Mouse (Mus musculus): ENCODE results near the gene Bola3. TPM values are rescaled to one million over a fixed set of nuclear protein-coding genes. Genes with fewer than 3 reads are reported as not detected.
A peak's percentile ranks its signal among the peaks of the same experiment; 100 is the strongest.

Bola3 gene
- polyA plus RNA-seq, 1 experiment from 2014 or later = 120 TPM

DNA sequence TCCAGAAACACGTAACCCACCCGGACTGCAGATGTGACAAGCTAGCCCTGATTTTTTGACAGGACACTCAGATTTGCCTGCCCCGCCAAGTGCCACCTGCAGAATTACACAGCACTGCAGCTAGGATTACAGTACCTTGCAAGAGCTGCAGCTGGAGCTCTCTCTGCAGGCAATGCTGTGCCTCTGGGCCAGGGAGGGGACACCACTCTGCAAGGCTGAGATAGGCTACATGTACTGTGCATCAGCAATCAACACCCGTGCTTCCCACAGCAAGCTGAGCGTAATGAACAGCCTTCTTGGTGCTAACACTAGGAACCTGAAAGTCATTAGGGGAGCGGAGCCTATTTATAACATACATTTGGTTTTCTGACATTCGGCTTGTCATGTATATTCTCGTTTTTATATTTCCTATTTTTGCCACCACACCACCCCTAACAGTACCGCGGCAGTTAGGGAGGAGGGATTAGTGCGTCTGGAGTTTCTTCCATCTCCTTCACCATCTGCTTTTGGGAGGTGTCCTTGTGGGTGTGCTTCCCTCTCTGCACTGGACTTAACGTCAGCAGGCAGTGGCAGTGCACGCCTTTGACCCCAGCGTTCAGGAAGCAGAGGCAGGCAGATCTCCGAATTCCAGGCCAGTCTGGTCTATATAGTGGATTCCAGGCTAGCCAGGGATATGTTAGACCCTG, 46.7 kb downstream of the Bola3 start:
- no peaks in the 10 kb centered on the region for H3K36me3 ChIP-seq (ENCODE audit: insufficient read depth, low read length)
- H3K4me3 ChIP-seq (ENCODE audit: low read depth, low read length) = no peak overlapping the region
- no peaks in the 10 kb centered on the region for H3K9me3 ChIP-seq (ENCODE audit: low read length)
- no peak for ATAC-seq
- TF ChIP-seq CTCF (IDR thresholded peaks at IDR 0.05) (no peak), EP300 (IDR thresholded peaks at IDR 0.05) (no peak)
- H3K27ac ChIP-seq (ENCODE audit: low read length) = no peak overlapping the region
- peaks cover 4% of the 10 kb centered on the region; the same call in 1 of the 2 replicates for H3K4me1 ChIP-seq (ENCODE audit: insufficient read depth, low read depth, low read length)
- no peak overlapping the region for H3K9ac ChIP-seq (replicated peaks; ENCODE audit: low read depth)
- DNase-seq (ENCODE audit: low spot score) = no peak
- 93% methylated on average over 15 of the region's 15 CpGs for WGBS
- H3K27me3 ChIP-seq (replicated peaks; ENCODE audit: insufficient read depth, low read length) = no peaks in the 10 kb centered on the region
- no peak overlapping the region for H3K4me2 ChIP-seq (replicated peaks; ENCODE audit: low read depth, low read length)

DNA sequence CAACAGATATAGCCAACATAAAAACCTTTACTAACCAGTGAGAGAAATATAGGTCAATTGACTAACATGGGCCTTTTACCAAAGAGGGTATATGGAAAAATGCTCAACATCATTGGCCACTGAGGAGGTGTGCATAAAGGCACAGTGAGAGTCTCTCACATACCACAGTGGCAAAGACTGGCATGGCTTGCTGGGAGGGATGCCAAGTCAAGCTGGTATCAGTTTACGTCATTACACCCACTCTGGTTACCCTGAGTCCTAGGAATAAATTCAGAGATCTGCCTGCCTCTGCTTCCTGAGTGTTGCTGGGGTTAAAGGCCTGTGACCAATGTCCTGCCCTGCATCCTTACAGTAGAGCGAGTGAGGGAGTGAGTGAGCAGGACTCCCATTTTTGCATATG, 47.8 kb downstream of the Bola3 start:
- Histone ChIP-seq H3K4me3 (ENCODE audit: low read depth, low read length) (no peak overlapping the region), H3K27me3 (replicated peaks; ENCODE audit: insufficient read depth, low read length) (no peaks in the 10 kb centered on the region), H3K4me1 (ENCODE audit: insufficient read depth, low read depth, low read length) (peaks cover 4% of the 10 kb centered on the region; the same call in 1 of the 2 replicates), H3K9me3 (ENCODE audit: low read length) (no peaks in the 10 kb centered on the region), H3K27ac (ENCODE audit: low read length) (no peak overlapping the region), H3K9ac (replicated peaks; ENCODE audit: low read depth) (no peak overlapping the region), H3K36me3 (ENCODE audit: insufficient read depth, low read length) (no peaks in the 10 kb centered on the region), H3K4me2 (replicated peaks; ENCODE audit: low read depth, low read length) (no peak overlapping the region)
- no peak for DNase-seq (ENCODE audit: low spot score)
- 89% methylated on average over 2 of the region's 2 CpGs for WGBS
- ATAC-seq = no peak
- TF ChIP-seq CTCF (IDR thresholded peaks at IDR 0.05) (no peak), EP300 (IDR thresholded peaks at IDR 0.05) (no peak)

GRCm38 (mm10) chr6:83397728-83398127, 48.8 kb downstream of the Bola3 start:
- WGBS = 76% methylated on average over 8 of the region's 8 CpGs
- no peak overlapping the region for H3K27ac ChIP-seq (ENCODE audit: low read length)
- DNase-seq (ENCODE audit: low spot score) = no peak
- H3K4me3 ChIP-seq (ENCODE audit: low read depth, low read length) = no peak overlapping the region
- no peak overlapping the region for H3K4me2 ChIP-seq (replicated peaks; ENCODE audit: low read depth, low read length)
- peaks cover 8% of the 10 kb centered on the region for H3K36me3 ChIP-seq (ENCODE audit: insufficient read depth, low read length)
- no peaks in the 10 kb centered on the region for H3K9me3 ChIP-seq (ENCODE audit: low read length)
- no peak for ATAC-seq
- H3K9ac ChIP-seq (replicated peaks; ENCODE audit: low read depth) = no peak overlapping the region
- H3K4me1 ChIP-seq (ENCODE audit: insufficient read depth, low read depth, low read length) = peaks cover 4% of the 10 kb centered on the region; the same call in 1 of the 2 replicates
- no peaks in the 10 kb centered on the region for H3K27me3 ChIP-seq (replicated peaks; ENCODE audit: insufficient read depth, low read length)
- TF ChIP-seq EP300 (IDR thresholded peaks at IDR 0.05) (no peak), CTCF (IDR thresholded peaks at IDR 0.05) (no peak)

- Histone ChIP-seq H3K27me3 (replicated peaks; ENCODE audit: insufficient read depth, low read length) (no peaks in the 10 kb centered on the region), H3K9me3 (ENCODE audit: low read length) (no peaks in the 10 kb centered on the region), H3K4me3 (ENCODE audit: low read depth, low read length) (no peak overlapping the region), H3K9ac (replicated peaks; ENCODE audit: low read depth) (no peak overlapping the region), H3K4me2 (replicated peaks; ENCODE audit: low read depth, low read length) (no peak overlapping the region), H3K36me3 (ENCODE audit: insufficient read depth, low read length) (peaks cover 19% of the 10 kb centered on the region), H3K4me1 (ENCODE audit: insufficient read depth, low read depth, low read length) (no peaks in the 10 kb centered on the region; the same call in 1 of the 2 replicates), H3K27ac (ENCODE audit: low read length) (peak overlapping the region; percentile 52; the same call in 1 of the 2 replicates)
- 48% methylated on average over 3 of the region's 3 CpGs for WGBS
- TF ChIP-seq EP300 (IDR thresholded peaks at IDR 0.05) (no peak), CTCF (IDR thresholded peaks at IDR 0.05) (no peak)
- ATAC-seq (peak; percentile 88), DNase-seq (ENCODE audit: low spot score) (peak; percentile 82)
Measured at GRCm38 (mm10) chr6:83399790-83400189, 50.8 kb downstream of the Bola3 start.

DNA sequence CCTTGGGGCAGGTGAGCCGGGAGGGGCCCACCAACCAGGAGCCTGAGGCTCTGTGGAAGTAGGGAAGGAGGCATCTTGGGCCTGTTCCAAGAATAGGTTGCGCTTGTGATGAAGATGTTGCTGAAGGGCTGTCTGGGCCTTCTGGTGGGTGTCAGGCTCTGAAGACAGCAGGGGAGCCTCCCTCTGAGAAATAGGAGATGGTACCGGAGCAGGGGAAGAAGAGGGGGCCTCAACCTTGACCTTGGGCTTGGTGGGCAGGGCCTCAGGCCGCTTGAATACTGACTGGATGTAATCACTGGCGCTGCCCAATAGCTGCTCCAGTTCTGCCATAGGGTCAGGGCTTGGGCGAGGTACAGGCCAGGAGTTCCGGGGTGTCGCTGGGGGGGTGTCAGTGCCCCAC, 54.5 kb downstream of the Bola3 start:
- Histone ChIP-seq H3K4me2 (replicated peaks; ENCODE audit: low read depth, low read length) (no peak overlapping the region), H3K4me1 (ENCODE audit: insufficient read depth, low read depth, low read length) (no peaks in the 10 kb centered on the region; the same call in 1 of the 2 replicates), H3K4me3 (ENCODE audit: low read depth, low read length) (no peak overlapping the region), H3K9ac (replicated peaks; ENCODE audit: low read depth) (no peak overlapping the region), H3K36me3 (ENCODE audit: insufficient read depth, low read length) (peaks cover 22% of the 10 kb centered on the region), H3K27ac (ENCODE audit: low read length) (no peak overlapping the region), H3K9me3 (ENCODE audit: low read length) (no peaks in the 10 kb centered on the region), H3K27me3 (replicated peaks; ENCODE audit: insufficient read depth, low read length) (no peaks in the 10 kb centered on the region)
- 87% methylated on average over 8 of the region's 8 CpGs for WGBS
- TF ChIP-seq CTCF (IDR thresholded peaks at IDR 0.05) (no peak), EP300 (IDR thresholded peaks at IDR 0.05) (no peak)
- DNase-seq (ENCODE audit: low spot score) = no peak
- ATAC-seq = no peak

GRCm38 (mm10) chr6:83404571-83404970, 55.6 kb downstream of the Bola3 start:
- Histone ChIP-seq H3K4me1 (ENCODE audit: insufficient read depth, low read depth, low read length) (no peaks in the 10 kb centered on the region), H3K9ac (replicated peaks; ENCODE audit: low read depth) (no peak overlapping the region), H3K27ac (ENCODE audit: low read length) (no peak overlapping the region), H3K9me3 (ENCODE audit: low read length) (no peaks in the 10 kb centered on the region), H3K36me3 (ENCODE audit: insufficient read depth, low read length) (peaks cover 22% of the 10 kb centered on the region), H3K4me2 (replicated peaks; ENCODE audit: low read depth, low read length) (no peak overlapping the region), H3K4me3 (ENCODE audit: low read depth, low read length) (no peak overlapping the region), H3K27me3 (replicated peaks; ENCODE audit: insufficient read depth, low read length) (no peaks in the 10 kb centered on the region)
- DNase-seq (ENCODE audit: low spot score) (no peak), ATAC-seq (no peak)
- no peak for TF ChIP-seq CTCF (IDR thresholded peaks at IDR 0.05)
- no peak for TF ChIP-seq EP300 (IDR thresholded peaks at IDR 0.05)
- 93% methylated on average over 13 of the region's 13 CpGs for WGBS
